Mouse (Mus musculus): ENCODE results near the gene Galnt18.

DNA sequence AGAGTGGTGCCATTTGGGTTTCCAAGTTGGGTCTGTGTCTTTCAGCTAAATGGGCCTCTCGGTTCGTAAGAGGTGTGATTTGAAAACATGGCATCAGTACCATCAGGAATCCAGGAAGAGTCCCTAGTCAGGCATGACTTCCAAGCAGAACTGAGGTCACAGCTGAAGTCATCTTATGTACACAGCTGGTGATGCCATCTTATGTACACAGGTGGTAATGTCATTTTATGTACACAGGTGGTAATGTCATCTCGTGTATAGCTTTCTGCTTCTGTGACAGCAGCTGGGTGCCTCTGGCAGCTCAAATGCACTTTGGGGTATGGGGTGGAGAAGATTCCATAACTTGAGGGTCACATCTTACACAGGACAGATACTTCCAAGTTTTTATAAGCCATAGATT is 323.8 kb downstream of the Galnt18 start:
- TF ChIP-seq CTCF (IDR thresholded peaks at IDR 0.05; ENCODE audit: borderline replicate concordance, insufficient read depth, low read depth, low read length), result no peak
- TF ChIP-seq POLR2A (IDR thresholded peaks at IDR 0.05; ENCODE audit: borderline replicate concordance, insufficient read depth, low read length), result no peak
